Mouse (Mus musculus): ENCODE measurements around the gene Fam160b1.

DNA sequence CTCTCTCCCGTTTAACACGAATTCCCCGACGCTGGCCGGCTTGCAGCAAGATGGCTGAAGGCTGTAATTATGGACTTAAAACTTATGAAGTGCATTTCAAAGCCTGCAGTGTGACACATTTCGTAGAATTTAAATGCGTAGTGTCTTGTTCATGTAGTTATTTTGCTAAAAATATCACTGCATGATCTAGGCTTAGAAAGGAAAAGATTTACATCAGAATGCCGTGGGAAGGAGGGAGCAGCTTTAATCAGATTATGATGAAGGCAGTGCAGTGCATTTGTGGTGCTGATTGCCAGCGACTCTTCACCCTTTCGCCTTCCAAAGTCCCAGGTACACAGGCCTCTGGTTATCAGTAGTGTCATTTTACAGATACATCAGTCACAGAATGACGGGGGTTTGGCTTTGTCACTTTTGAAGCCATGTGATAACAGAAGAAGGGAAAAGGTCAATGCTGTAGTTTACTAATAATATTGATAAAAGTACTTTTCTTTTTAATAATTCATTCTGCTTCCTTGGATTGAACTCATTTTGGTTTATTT, 7.4 kb downstream of the Fam160b1 start:
- TF ChIP-seq POLR2A (IDR thresholded peaks at IDR 0.05; ENCODE audit: control insufficient read depth, low read depth, low read length): no peak
- no peak for TF ChIP-seq CTCF (IDR thresholded peaks at IDR 0.05; ENCODE audit: control insufficient read depth, insufficient read depth, insufficient replicate concordance, low read depth, low read length)

Data from testis, adult 2 months (tissue).